ENCODE assay signal across 8 mouse cellular contexts in genomic region chr2:132113962-132114759, GRCm38 (mm10). TPM values are rescaled to one million over a fixed set of nuclear protein-coding genes. Genes with fewer than 3 reads are reported as not detected.
DNase-seq lines count a peak whose midpoint lies in the region; ATAC-seq and TF ChIP-seq lines count a peak whose summit lies in the region.

No protein-coding gene starts in this region.

- H3K4me2 ChIP-seq in kidney, embryonic 14.5 days (replicated peaks; ENCODE audit: low read depth, low read length), result no peak overlapping the region
- 0 out of 2 replicates have a peak overlapping the region, but pooled peaks have one; percentile 11 for H3K4me2 ChIP-seq in stomach, postnatal 0 days (replicated peaks; ENCODE audit: low read depth)

- H3K9me3 ChIP-seq in kidney, embryonic 14.5 days (ENCODE audit: control insufficient read depth, low read length), result no peaks in the 10 kb centered on the region
- H3K9me3 ChIP-seq in stomach, postnatal 0 days (ENCODE audit: control insufficient read depth, low read length), result no peaks in the 10 kb centered on the region

- no peaks in the 10 kb centered on the region for H3K27me3 ChIP-seq in kidney, embryonic 14.5 days (ENCODE audit: control insufficient read depth, insufficient read depth, low read length)
- H3K27me3 ChIP-seq in stomach, postnatal 0 days (ENCODE audit: control insufficient read depth, insufficient read depth, low read length), result no peaks in the 10 kb centered on the region

- no peak for ATAC-seq in kidney, embryonic 14.5 days (ENCODE audit: low FRiP score, low TSS enrichment)
- ATAC-seq in stomach, postnatal 0 days (ENCODE audit: low FRiP score, low TSS enrichment), result 0 out of 2 replicates have a peak, but pooled peaks have one; percentile 25

- H3K9ac ChIP-seq in kidney, embryonic 14.5 days (ENCODE audit: low read depth, low read length), result no peak overlapping the region
- H3K9ac ChIP-seq in stomach, postnatal 0 days (ENCODE audit: low read length), result no peak overlapping the region; the same call in 1 of the 2 replicates

- peak; percentile 59 to 67 for DNase-seq in heart, adult 18-20 months
- no peak for DNase-seq in heart, postnatal 4 days
- peak; percentile 45 for DNase-seq in thymus, postnatal 0 days (ENCODE audit: low spot score)
- DNase-seq in thymus, postnatal 4 days, result no peak
- no peak for DNase-seq in stomach, postnatal 0 days (ENCODE audit: low spot score)
- no peak for DNase-seq in cerebellum, adult 11 months
- DNase-seq in adrenal gland, postnatal 4 days (ENCODE audit: low spot score in 2 of 2), result no peak

- no peak overlapping the region for H3K4me3 ChIP-seq in kidney, embryonic 14.5 days (ENCODE audit: low read length)
- no peak overlapping the region for H3K4me3 ChIP-seq in stomach, postnatal 0 days (ENCODE audit: low read depth, low read length)

- no peak for TF ChIP-seq EP300 in stomach, postnatal 0 days (optimal IDR thresholded peaks at IDR 0.05)

- WGBS in kidney, embryonic 14.5 days, result 45% methylated on average over 11 of the region's 11 CpGs
- WGBS in stomach, postnatal 0 days, result 45% methylated on average over 11 of the region's 11 CpGs

- H3K27ac ChIP-seq in kidney, embryonic 14.5 days (ENCODE audit: low read depth, low read length), result peak overlapping the region; percentile 13; the same call in 1 of the 2 replicates
- H3K27ac ChIP-seq in stomach, postnatal 0 days (replicated peaks), result peak overlapping the region; percentile 49; the same call in 1 of the 2 replicates

- peak; percentile 78 for TF ChIP-seq CTCF in stomach, postnatal 0 days (IDR thresholded peaks at IDR 0.05; ENCODE audit: low read depth)

- H3K4me1 ChIP-seq in kidney, embryonic 14.5 days (ENCODE audit: control insufficient read depth, insufficient read depth, low read length), result peaks cover 13% of the 10 kb centered on the region; the same call in 1 of the 2 replicates
- no peaks in the 10 kb centered on the region for H3K4me1 ChIP-seq in stomach, postnatal 0 days (replicated peaks; ENCODE audit: control insufficient read depth, insufficient read depth)

- no peaks in the 10 kb centered on the region for H3K36me3 ChIP-seq in kidney, embryonic 14.5 days (ENCODE audit: control insufficient read depth, insufficient read depth, low read length)
- H3K36me3 ChIP-seq in stomach, postnatal 0 days (ENCODE audit: control insufficient read depth, insufficient read depth, low read length), result no peaks in the 10 kb centered on the region

RNA-seq across cellular contexts. Expression of gene Slc23a2, which starts 30.7 kb away (rescaled TPM):
- 10 to 100 TPM; 12.4 to 14.9 TPM for total RNA-seq in heart, adult 18-20 months (2021)
- 10 to 100 TPM; 20.3 to 22.8 TPM for total RNA-seq in heart, postnatal 4 days (2021)
- 15.8 and 16.7 TPM in 2 replicates for polyA plus RNA-seq in thymus, postnatal 0 days (2015; fragmentation: Nextera tagmentation; extraction: Ambion mirVana)
- 12.0 and 18.0 TPM in 2 replicates for polyA plus RNA-seq in kidney, embryonic 14.5 days (2014; fragmentation: Nextera tagmentation; extraction: Ambion mirVana)
- 5.4 and 5.6 TPM in 2 replicates for polyA plus RNA-seq in stomach, postnatal 0 days (2015; fragmentation: Nextera tagmentation; extraction: Ambion mirVana)
- total RNA-seq in adrenal gland, postnatal 4 days (2021), result 10 to 100 TPM; 60.4 to 67.4 TPM

Comparison
In these comparisons a context has a peak if more than half of its experiments do, and no peak if none do; other contexts are left out.
1. DNase-seq: peak in heart, adult 18-20 months (2 of 2) and thymus, postnatal 0 days (single experiment); none in heart, postnatal 4 days (single experiment), thymus, postnatal 4 days (single experiment), stomach, postnatal 0 days (single experiment), cerebellum, adult 11 months (single experiment) and adrenal gland, postnatal 4 days (0 of 2).